Mouse (Mus musculus) testis, adult 2 months (tissue): ENCODE results near the gene 6430548M08Rik.

Experiments
- CTCF ChIP-seq: fragments of 200-500 bp; IDR thresholded peaks from 2 replicates; pipeline ENCODE4 v1.5.1; 2012; ENCODE audit warnings: low read depth, mild to moderate bottlenecking, inconsistent platforms, low read length, moderate library complexity; ENCODE audit not compliant: control insufficient read depth, insufficient read depth, insufficient replicate concordance
- POLR2A ChIP-seq: fragments of 200-500 bp; IDR thresholded peaks from 2 replicates; pipeline ENCODE4 v1.6.1; 2012; ENCODE audit warnings: low read depth, mild to moderate bottlenecking, inconsistent platforms, low read length, moderate library complexity; ENCODE audit not compliant: control insufficient read depth

- TF ChIP-seq CTCF, result no peak
- TF ChIP-seq POLR2A, result no peak
These were observed 25.0 kb downstream of the 6430548M08Rik start for GRCm38 (mm10) chr8:120138958-120139357.
